Mouse (Mus musculus): ENCODE results near the gene Thap12. TPM values are rescaled to one million over a fixed set of nuclear protein-coding genes. Genes with fewer than 3 reads are reported as not detected.

Gene Thap12
- polyA plus RNA-seq, 1 experiment: 11.8 TPM

DNA sequence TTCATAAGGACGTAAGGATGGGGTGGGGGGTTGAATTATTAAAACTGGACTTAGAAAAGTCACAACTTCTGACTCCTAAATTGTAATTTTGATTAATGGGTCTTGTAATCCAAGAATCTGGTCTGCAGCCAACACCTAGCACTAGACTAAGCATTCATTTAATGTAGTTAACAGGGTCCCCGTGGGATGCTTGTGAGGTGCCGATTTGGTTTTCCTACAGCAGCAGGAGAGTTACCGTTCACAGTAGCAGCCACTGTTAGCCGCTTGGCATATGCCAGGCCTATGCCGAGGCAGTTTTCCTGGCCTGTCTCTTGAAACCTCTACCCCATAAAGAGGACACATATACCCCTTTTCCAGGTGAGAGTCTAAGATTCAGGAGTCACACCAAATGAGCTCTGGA, 18.7 kb downstream of the Thap12 start:
- Histone ChIP-seq H3K27me3 (ENCODE audit: control insufficient read depth, insufficient read depth, low read length) (no peaks in the 10 kb centered on the region), H3K27ac (ENCODE audit: control insufficient read depth, insufficient read depth, low read length) (no peak overlapping the region), H3K4me3 (ENCODE audit: control insufficient read depth, insufficient read depth, low read length) (no peak overlapping the region), H3K36me3 (ENCODE audit: control insufficient read depth, insufficient read depth, low read length) (peaks cover 4% of the 10 kb centered on the region; the same call in 1 of the 2 replicates), H3K4me1 (replicated peaks; ENCODE audit: control insufficient read depth, insufficient read depth, low read length) (no peaks in the 10 kb centered on the region)
- no peak for TF ChIP-seq CTCF (IDR thresholded peaks at IDR 0.05; ENCODE audit: borderline replicate concordance, control insufficient read depth, extremely low read depth, insufficient read depth, low read length, poor library complexity)
- TF ChIP-seq POLR2A (IDR thresholded peaks at IDR 0.05; ENCODE audit: control insufficient read depth, extremely low read depth, insufficient read depth, low read length, poor library complexity): no peak
- WGBS: 90% methylated on average over 6 of the region's 6 CpGs
- no peak for DNase-seq

DNA sequence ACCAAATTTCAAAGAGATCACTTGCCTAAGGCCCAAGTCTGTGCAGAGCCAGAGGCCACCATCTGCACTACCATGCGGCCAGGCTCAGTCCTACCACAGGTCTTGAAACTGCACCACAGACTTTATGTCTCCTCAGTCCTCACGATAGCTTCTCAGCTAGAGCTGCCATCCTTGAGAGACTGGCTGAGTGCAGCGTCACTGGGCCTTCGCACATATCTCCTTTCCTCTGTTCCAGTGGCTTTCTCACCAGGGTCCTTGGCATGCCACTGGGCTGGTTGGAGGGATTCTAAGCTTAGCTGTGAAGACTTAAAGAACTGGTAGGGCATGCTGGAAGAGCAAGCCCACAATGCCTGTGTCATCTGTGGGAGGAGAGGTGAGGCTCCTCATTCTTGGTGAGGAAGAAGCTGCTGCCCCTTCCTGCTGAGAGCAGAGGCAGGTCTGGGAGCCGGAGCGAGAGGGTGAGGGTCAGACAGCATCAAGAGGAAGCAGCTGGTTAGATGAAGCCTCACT, 22.8 kb downstream of the Thap12 start:
- Histone ChIP-seq H3K27me3 (ENCODE audit: control insufficient read depth, insufficient read depth, low read length) (no peaks in the 10 kb centered on the region), H3K4me1 (replicated peaks; ENCODE audit: control insufficient read depth, insufficient read depth, low read length) (no peaks in the 10 kb centered on the region), H3K36me3 (ENCODE audit: control insufficient read depth, insufficient read depth, low read length) (no peaks in the 10 kb centered on the region), H3K27ac (ENCODE audit: control insufficient read depth, insufficient read depth, low read length) (no peak overlapping the region), H3K4me3 (ENCODE audit: control insufficient read depth, insufficient read depth, low read length) (no peak overlapping the region)
- WGBS: 72% methylated on average over 6 of the region's 6 CpGs
- TF ChIP-seq POLR2A (IDR thresholded peaks at IDR 0.05; ENCODE audit: control insufficient read depth, extremely low read depth, insufficient read depth, low read length, poor library complexity): no peak
- no peak for TF ChIP-seq CTCF (IDR thresholded peaks at IDR 0.05; ENCODE audit: borderline replicate concordance, control insufficient read depth, extremely low read depth, insufficient read depth, low read length, poor library complexity)
- DNase-seq: no peak

DNA sequence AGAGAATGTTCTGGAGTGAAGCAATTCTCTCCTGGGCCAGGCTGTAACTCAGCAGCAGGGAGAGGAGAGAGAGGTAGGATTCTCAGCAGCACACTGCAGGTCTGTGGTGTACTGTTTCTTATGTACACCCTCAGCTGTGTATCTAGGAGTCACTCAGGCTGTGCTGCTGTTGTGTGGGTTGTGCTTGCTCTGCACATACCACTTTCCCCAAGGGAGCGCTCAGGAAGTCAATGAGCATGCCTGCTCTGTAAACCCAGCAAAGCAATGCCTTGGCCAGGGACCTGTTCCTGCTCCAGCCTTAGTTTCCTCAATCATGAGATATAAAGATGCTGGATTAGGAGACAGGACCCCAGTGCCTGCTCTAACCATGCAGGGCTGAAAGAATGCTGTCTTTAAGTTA, 25.1 kb downstream of the Thap12 start:
- 90% methylated on average over 1 of the region's 1 CpGs for WGBS
- Histone ChIP-seq H3K27me3 (ENCODE audit: control insufficient read depth, insufficient read depth, low read length) (no peaks in the 10 kb centered on the region), H3K36me3 (ENCODE audit: control insufficient read depth, insufficient read depth, low read length) (no peaks in the 10 kb centered on the region), H3K4me1 (replicated peaks; ENCODE audit: control insufficient read depth, insufficient read depth, low read length) (no peaks in the 10 kb centered on the region), H3K4me3 (ENCODE audit: control insufficient read depth, insufficient read depth, low read length) (no peak overlapping the region), H3K27ac (ENCODE audit: control insufficient read depth, insufficient read depth, low read length) (no peak overlapping the region)
- TF ChIP-seq POLR2A (IDR thresholded peaks at IDR 0.05; ENCODE audit: control insufficient read depth, extremely low read depth, insufficient read depth, low read length, poor library complexity) (no peak), CTCF (IDR thresholded peaks at IDR 0.05; ENCODE audit: borderline replicate concordance, control insufficient read depth, extremely low read depth, insufficient read depth, low read length, poor library complexity) (no peak)
- DNase-seq: no peak

DNA sequence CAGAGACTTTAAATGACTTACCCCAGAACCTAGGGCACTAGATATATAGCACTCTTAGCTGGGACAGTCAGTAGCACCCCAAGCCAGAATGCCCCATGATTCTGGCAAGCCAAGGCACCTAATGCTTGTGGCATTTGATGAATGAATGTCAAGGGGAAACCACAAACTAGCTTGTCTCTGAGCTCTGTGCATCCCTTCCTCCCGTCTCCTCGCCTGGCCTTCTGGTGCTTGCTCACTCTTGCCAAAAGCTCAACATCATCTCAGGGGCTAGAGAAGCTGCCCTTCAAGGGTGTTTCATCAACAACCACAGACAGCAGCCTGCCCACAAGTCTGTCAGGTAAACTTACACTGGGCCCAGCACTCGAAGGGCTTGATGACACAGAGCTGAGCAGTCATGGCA, 25.6 kb downstream of the Thap12 start:
- WGBS: 23% methylated on average over 3 of the region's 3 CpGs
- DNase-seq: no peak
- Histone ChIP-seq H3K4me1 (replicated peaks; ENCODE audit: control insufficient read depth, insufficient read depth, low read length) (no peaks in the 10 kb centered on the region), H3K27me3 (ENCODE audit: control insufficient read depth, insufficient read depth, low read length) (no peaks in the 10 kb centered on the region), H3K36me3 (ENCODE audit: control insufficient read depth, insufficient read depth, low read length) (no peaks in the 10 kb centered on the region), H3K27ac (ENCODE audit: control insufficient read depth, insufficient read depth, low read length) (no peak overlapping the region), H3K4me3 (ENCODE audit: control insufficient read depth, insufficient read depth, low read length) (no peak overlapping the region)
- TF ChIP-seq CTCF (IDR thresholded peaks at IDR 0.05; ENCODE audit: borderline replicate concordance, control insufficient read depth, extremely low read depth, insufficient read depth, low read length, poor library complexity) (no peak), POLR2A (IDR thresholded peaks at IDR 0.05; ENCODE audit: control insufficient read depth, extremely low read depth, insufficient read depth, low read length, poor library complexity) (no peak)

DNA sequence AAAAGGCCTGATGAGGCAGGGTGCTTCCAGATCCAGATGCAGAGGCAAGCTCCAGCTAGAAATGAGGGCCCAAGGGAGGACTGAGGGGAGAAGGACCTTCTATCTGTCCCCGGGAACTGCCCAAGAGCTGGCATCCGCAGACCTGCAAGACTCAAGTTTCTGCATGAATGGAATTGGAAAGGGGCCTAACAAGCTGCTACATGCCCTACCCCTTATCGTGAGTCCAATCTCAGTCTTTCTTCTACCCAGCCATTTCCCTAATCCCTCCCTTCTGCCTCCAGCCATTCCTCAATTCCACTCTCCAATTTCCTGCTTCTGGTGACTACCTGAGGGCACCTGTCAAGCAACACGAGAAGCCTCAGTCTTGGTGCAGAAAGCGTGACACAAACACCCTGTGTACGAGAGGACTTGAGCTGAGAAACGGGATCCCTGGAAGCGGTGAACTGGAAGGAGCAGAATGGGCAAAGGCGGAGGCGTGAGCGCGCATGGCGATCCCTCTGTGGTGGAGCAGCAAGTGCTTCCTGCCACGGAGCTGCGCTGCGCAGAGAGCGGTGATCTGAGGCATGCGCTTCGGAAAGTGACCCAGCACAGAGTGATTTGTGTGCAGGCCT, 26.9 kb downstream of the Thap12 start:
- Histone ChIP-seq H3K36me3 (ENCODE audit: control insufficient read depth, insufficient read depth, low read length) (no peaks in the 10 kb centered on the region), H3K27ac (ENCODE audit: control insufficient read depth, insufficient read depth, low read length) (no peak overlapping the region), H3K27me3 (ENCODE audit: control insufficient read depth, insufficient read depth, low read length) (no peaks in the 10 kb centered on the region), H3K4me3 (ENCODE audit: control insufficient read depth, insufficient read depth, low read length) (no peak overlapping the region), H3K4me1 (replicated peaks; ENCODE audit: control insufficient read depth, insufficient read depth, low read length) (no peaks in the 10 kb centered on the region)
- no peak for DNase-seq
- TF ChIP-seq CTCF (IDR thresholded peaks at IDR 0.05; ENCODE audit: borderline replicate concordance, control insufficient read depth, extremely low read depth, insufficient read depth, low read length, poor library complexity) (no peak), POLR2A (IDR thresholded peaks at IDR 0.05; ENCODE audit: control insufficient read depth, extremely low read depth, insufficient read depth, low read length, poor library complexity) (no peak)
- WGBS: 39% methylated on average over 19 of the region's 19 CpGs

DNA sequence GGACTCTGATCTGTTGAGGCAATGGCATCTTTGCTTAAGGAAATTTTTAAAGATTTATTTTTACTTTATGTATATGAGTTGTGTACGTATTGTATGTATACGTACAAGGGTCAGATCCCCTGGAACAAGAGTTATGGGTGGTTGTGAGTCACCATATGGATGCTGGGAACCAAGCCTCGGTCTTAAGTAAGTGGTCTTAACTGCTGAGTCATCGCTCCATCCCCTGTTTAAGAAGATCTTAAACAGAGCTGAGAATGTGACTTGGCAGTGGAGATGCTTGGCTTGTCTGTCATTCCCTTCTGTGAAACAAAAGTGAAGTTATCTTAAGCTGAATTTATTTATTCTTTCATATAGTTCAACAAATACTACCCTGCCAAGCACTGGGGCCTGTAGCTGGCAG, 31.1 kb downstream of the Thap12 start:
- Histone ChIP-seq H3K4me3 (ENCODE audit: control insufficient read depth, insufficient read depth, low read length) (no peak overlapping the region), H3K27me3 (ENCODE audit: control insufficient read depth, insufficient read depth, low read length) (no peaks in the 10 kb centered on the region), H3K27ac (ENCODE audit: control insufficient read depth, insufficient read depth, low read length) (no peak overlapping the region), H3K36me3 (ENCODE audit: control insufficient read depth, insufficient read depth, low read length) (no peaks in the 10 kb centered on the region), H3K4me1 (replicated peaks; ENCODE audit: control insufficient read depth, insufficient read depth, low read length) (no peaks in the 10 kb centered on the region)
- TF ChIP-seq POLR2A (IDR thresholded peaks at IDR 0.05; ENCODE audit: control insufficient read depth, extremely low read depth, insufficient read depth, low read length, poor library complexity) (no peak), CTCF (IDR thresholded peaks at IDR 0.05; ENCODE audit: borderline replicate concordance, control insufficient read depth, extremely low read depth, insufficient read depth, low read length, poor library complexity) (no peak)
- no peak for DNase-seq
- 88% methylated on average over 4 of the region's 4 CpGs for WGBS

DNA sequence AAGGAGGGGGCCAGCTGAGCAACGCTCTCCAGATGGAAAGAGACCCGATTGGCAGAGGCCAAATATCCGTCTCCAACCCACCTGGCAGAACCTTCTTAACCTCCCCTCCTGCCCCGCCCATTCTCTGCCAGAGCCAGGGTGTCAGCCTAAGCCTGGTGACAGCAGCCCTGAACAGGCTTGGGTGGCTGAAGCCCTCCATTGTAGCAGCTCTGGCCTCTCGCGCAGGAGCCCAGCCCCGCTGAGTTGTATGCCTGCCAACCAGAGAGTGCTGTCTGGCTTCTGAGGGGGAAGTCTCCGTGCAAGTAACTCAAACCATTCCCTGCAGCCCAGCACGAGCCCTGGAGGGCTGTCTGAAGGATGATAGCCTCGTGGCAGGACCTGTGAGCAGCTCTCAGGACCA, 32.0 kb downstream of the Thap12 start:
- no peaks in the 10 kb centered on the region for H3K27me3 ChIP-seq (ENCODE audit: control insufficient read depth, insufficient read depth, low read length)
- H3K27ac ChIP-seq (ENCODE audit: control insufficient read depth, insufficient read depth, low read length): no peak overlapping the region
- no peaks in the 10 kb centered on the region for H3K4me1 ChIP-seq (replicated peaks; ENCODE audit: control insufficient read depth, insufficient read depth, low read length)
- TF ChIP-seq CTCF (IDR thresholded peaks at IDR 0.05; ENCODE audit: borderline replicate concordance, control insufficient read depth, extremely low read depth, insufficient read depth, low read length, poor library complexity) (no peak), POLR2A (IDR thresholded peaks at IDR 0.05; ENCODE audit: control insufficient read depth, extremely low read depth, insufficient read depth, low read length, poor library complexity) (no peak)
- no peak for DNase-seq
- no peaks in the 10 kb centered on the region for H3K36me3 ChIP-seq (ENCODE audit: control insufficient read depth, insufficient read depth, low read length)
- 56% methylated on average over 10 of the region's 10 CpGs for WGBS
- no peak overlapping the region for H3K4me3 ChIP-seq (ENCODE audit: control insufficient read depth, insufficient read depth, low read length)

All from thymus, adult 2 months (tissue).